Mouse (Mus musculus): ENCODE measurements around the gene Abhd14a. TPM values are rescaled to one million over a fixed set of nuclear protein-coding genes. Genes with fewer than 3 reads are reported as not detected.

Abhd14a gene
- polyA plus RNA-seq, 1 experiment from 2014 or later: 46.2 TPM

DNA sequence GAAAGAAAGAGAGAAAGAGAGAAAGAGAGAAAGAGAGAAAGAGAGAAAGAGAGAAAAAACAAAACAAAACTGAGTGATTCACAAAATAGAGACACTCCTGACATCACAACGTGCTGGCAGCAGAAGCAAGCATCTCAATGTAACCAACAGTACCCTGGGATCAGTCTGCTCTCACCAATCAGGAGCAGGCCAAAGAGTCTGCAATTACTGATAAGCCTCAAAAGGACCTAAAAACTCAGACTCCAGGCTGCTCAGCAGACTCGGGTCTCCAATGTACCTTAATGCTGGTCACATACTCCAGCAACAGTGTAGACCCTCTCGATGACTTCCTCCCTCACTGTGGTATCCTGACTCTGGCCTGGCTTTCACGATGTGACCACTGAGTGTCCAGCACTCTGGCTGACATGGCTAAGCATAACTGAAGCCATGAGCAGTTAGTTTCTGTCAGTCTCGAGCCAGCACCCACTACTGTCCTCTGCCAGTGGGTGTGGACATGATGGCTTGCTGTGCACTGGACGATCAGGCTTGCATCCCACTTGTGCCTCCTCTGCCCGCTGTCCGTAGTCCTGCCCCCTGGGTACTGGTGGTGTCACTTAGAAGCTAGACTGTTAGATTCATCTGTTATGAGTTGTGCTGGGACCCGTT lies 48.7 kb downstream of the Abhd14a start:
- Histone ChIP-seq H3K4me1 (peaks cover 64% of the 10 kb centered on the region), H3K9me3 (no peaks in the 10 kb centered on the region), H3K27ac (0 out of 2 replicates have a peak overlapping the region, but pooled peaks have one; percentile 24), H3K36me3 (no peaks in the 10 kb centered on the region), H3K4me3 (no peak overlapping the region), H3K27me3 (ENCODE audit: insufficient read depth, poor library complexity, severe bottlenecking) (peaks cover 7% of the 10 kb centered on the region; the same call in 1 of the 2 replicates)
- 55% methylated on average over 9 of the region's 9 CpGs for WGBS
- no peak for DNase-seq (ENCODE audit: low spot score)

DNA sequence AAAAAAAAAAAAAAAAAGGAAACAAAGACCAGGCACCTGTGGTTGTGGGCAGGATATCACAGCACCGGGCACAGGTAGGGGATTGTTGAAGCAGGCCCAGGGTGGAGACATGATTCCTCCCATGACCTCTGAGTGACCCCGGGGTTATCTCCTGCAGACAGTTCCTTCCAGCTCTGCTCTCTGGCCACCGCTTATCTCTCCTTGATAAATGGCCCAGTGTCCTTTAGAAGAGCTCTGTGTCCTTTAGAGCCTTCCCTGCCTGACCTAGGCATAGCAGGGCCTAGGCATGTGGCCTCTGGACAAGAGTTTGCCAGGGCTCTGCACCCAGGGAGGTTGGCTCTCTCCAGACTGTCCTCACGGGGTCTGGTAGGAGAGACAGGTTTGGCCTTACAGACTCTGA lies 49.7 kb downstream of the Abhd14a start:
- Histone ChIP-seq H3K27ac (peak overlapping the region; percentile 75), H3K4me1 (peaks cover 64% of the 10 kb centered on the region), H3K36me3 (no peaks in the 10 kb centered on the region), H3K9me3 (no peaks in the 10 kb centered on the region), H3K27me3 (ENCODE audit: insufficient read depth, poor library complexity, severe bottlenecking) (peaks cover 7% of the 10 kb centered on the region; the same call in 1 of the 2 replicates), H3K4me3 (no peak overlapping the region)
- WGBS: 16% methylated on average over 4 of the region's 4 CpGs
- no peak for DNase-seq (ENCODE audit: low spot score)

- peaks cover 70% of the 10 kb centered on the region for H3K4me1 ChIP-seq
- DNase-seq (ENCODE audit: low spot score): no peak
- H3K27me3 ChIP-seq (ENCODE audit: insufficient read depth, poor library complexity, severe bottlenecking): no peaks in the 10 kb centered on the region
- H3K36me3 ChIP-seq: no peaks in the 10 kb centered on the region
- H3K27ac ChIP-seq: peak overlapping the region; percentile 76
- no peaks in the 10 kb centered on the region for H3K9me3 ChIP-seq
- H3K4me3 ChIP-seq: no peak overlapping the region
- WGBS: 55% methylated on average over 11 of the region's 11 CpGs
These were observed 52.6 kb downstream of the Abhd14a start for GRCm38 (mm10) chr9:106394649-106395602.

- H3K9me3 ChIP-seq: no peaks in the 10 kb centered on the region
- no peaks in the 10 kb centered on the region for H3K36me3 ChIP-seq
- WGBS: 86% methylated on average over 8 of the region's 8 CpGs
- H3K4me3 ChIP-seq: 0 out of 2 replicates have a peak overlapping the region, but pooled peaks have one; percentile 3
- H3K4me1 ChIP-seq: peaks cover 63% of the 10 kb centered on the region
- H3K27ac ChIP-seq: peak overlapping the region; percentile 73
- H3K27me3 ChIP-seq (ENCODE audit: insufficient read depth, poor library complexity, severe bottlenecking): no peaks in the 10 kb centered on the region
- no peak for DNase-seq (ENCODE audit: low spot score)
These were observed 53.9 kb downstream of the Abhd14a start for GRCm38 (mm10) chr9:106393548-106393947.

- no peak for DNase-seq (ENCODE audit: low spot score)
- 0 out of 2 replicates have a peak overlapping the region, but pooled peaks have one; percentile 3 for H3K4me3 ChIP-seq
- no peaks in the 10 kb centered on the region for H3K27me3 ChIP-seq (ENCODE audit: insufficient read depth, poor library complexity, severe bottlenecking)
- H3K27ac ChIP-seq: peak overlapping the region; percentile 73
- H3K36me3 ChIP-seq: no peaks in the 10 kb centered on the region
- H3K9me3 ChIP-seq: no peaks in the 10 kb centered on the region
- peaks cover 59% of the 10 kb centered on the region for H3K4me1 ChIP-seq
- WGBS: 56% methylated on average over 11 of the region's 11 CpGs
These were observed 54.5 kb downstream of the Abhd14a start for GRCm38 (mm10) chr9:106392828-106393527.

Other genes with a start within 250 kb of the Abhd14a start
- 36.4 and 45.0 TPM in 2 replicates for gene Ppm1m, start 247.9 kb downstream of the Abhd14a start, polyA plus RNA-seq (2016; fragmentation: Nextera tagmentation; extraction: Ambion mirVana)
- gene Twf2, start 244.6 kb downstream of the Abhd14a start, polyA plus RNA-seq (2016; fragmentation: Nextera tagmentation; extraction: Ambion mirVana): 70.5 and 77.2 TPM in 2 replicates
- not detected in 2 replicates for gene Tlr9, start 225.1 kb downstream of the Abhd14a start, polyA plus RNA-seq (2016; fragmentation: Nextera tagmentation; extraction: Ambion mirVana)
- 96.9 and 120 TPM in 2 replicates for gene Alas1, start 199.0 kb downstream of the Abhd14a start, polyA plus RNA-seq (2016; fragmentation: Nextera tagmentation; extraction: Ambion mirVana)
- 36.5 and 42.3 TPM in 2 replicates for gene Poc1a, start 166.6 kb downstream of the Abhd14a start, polyA plus RNA-seq (2016; fragmentation: Nextera tagmentation; extraction: Ambion mirVana)
- gene Dusp7, start 79.0 kb downstream of the Abhd14a start, polyA plus RNA-seq (2016; fragmentation: Nextera tagmentation; extraction: Ambion mirVana): 14.4 and 21.0 TPM in 2 replicates
- 735 and 862 TPM in 2 replicates for gene Rpl29, start 18.2 kb downstream of the Abhd14a start, polyA plus RNA-seq (2016; fragmentation: Nextera tagmentation; extraction: Ambion mirVana)
- 31.2 and 45.1 TPM in 2 replicates for gene Acy1, start 9.4 kb downstream of the Abhd14a start, polyA plus RNA-seq (2016; fragmentation: Nextera tagmentation; extraction: Ambion mirVana)
- gene Abhd14b, start 219 bp downstream of the Abhd14a start, polyA plus RNA-seq (2016; fragmentation: Nextera tagmentation; extraction: Ambion mirVana): 4.8 and 7.8 TPM in 2 replicates
- gene Pcbp4, start 5.6 kb upstream of the Abhd14a start, polyA plus RNA-seq (2016; fragmentation: Nextera tagmentation; extraction: Ambion mirVana): 135 and 186 TPM in 2 replicates
- gene Gpr62, start 18.3 kb upstream of the Abhd14a start, polyA plus RNA-seq (2016; fragmentation: Nextera tagmentation; extraction: Ambion mirVana): 0.14 and 0.35 TPM in 2 replicates
- 51.3 and 74.6 TPM in 2 replicates for gene Rrp9, start 28.3 kb upstream of the Abhd14a start, polyA plus RNA-seq (2016; fragmentation: Nextera tagmentation; extraction: Ambion mirVana)
- gene Parp3, start 29.3 kb upstream of the Abhd14a start, polyA plus RNA-seq (2016; fragmentation: Nextera tagmentation; extraction: Ambion mirVana): 1.4 and 1.7 TPM in 2 replicates
- not detected in 2 replicates for gene Iqcf1, start 52.3 kb upstream of the Abhd14a start, polyA plus RNA-seq (2016; fragmentation: Nextera tagmentation; extraction: Ambion mirVana)
- gene Iqcf5, start 66.9 kb upstream of the Abhd14a start, polyA plus RNA-seq (2016; fragmentation: Nextera tagmentation; extraction: Ambion mirVana): not detected in 2 replicates
- gene Iqcf3, start 114.0 kb upstream of the Abhd14a start, polyA plus RNA-seq (2016; fragmentation: Nextera tagmentation; extraction: Ambion mirVana): not detected in 2 replicates
- not detected in 2 replicates for gene Iqcf4, start 123.3 kb upstream of the Abhd14a start, polyA plus RNA-seq (2016; fragmentation: Nextera tagmentation; extraction: Ambion mirVana)
- not detected in 2 replicates for gene Iqcf6, start 178.9 kb upstream of the Abhd14a start, polyA plus RNA-seq (2016; fragmentation: Nextera tagmentation; extraction: Ambion mirVana)
- 0.21 TPM in 1 of 2 replicates, not detected in the other for gene Grm2, start 208.4 kb upstream of the Abhd14a start, polyA plus RNA-seq (2016; fragmentation: Nextera tagmentation; extraction: Ambion mirVana)
- 36.7 and 38.7 TPM in 2 replicates for gene Tex264, start 238.2 kb upstream of the Abhd14a start, polyA plus RNA-seq (2016; fragmentation: Nextera tagmentation; extraction: Ambion mirVana)

Data from heart, embryonic 10.5 days (tissue).